Mouse (Mus musculus) bone marrow, adult 2 months (tissue): Measurements from ENCODE around the gene Dek.

Source experiments
- CTCF ChIP-seq: fragments of 200-500 bp; IDR thresholded peaks from 2 replicates; pipeline ENCODE4 v1.5.1; 2011; ENCODE audit warnings: low read length, control low read depth; ENCODE audit not compliant: control insufficient read depth, insufficient read depth
- POLR2A ChIP-seq: fragments of 200-500 bp; IDR thresholded peaks from 2 replicates; pipeline ENCODE4 v1.6.1; 2011; ENCODE audit warnings: low read depth, mild to moderate bottlenecking, control low read depth, low read length, borderline replicate concordance; ENCODE audit not compliant: control insufficient read depth

DNA sequence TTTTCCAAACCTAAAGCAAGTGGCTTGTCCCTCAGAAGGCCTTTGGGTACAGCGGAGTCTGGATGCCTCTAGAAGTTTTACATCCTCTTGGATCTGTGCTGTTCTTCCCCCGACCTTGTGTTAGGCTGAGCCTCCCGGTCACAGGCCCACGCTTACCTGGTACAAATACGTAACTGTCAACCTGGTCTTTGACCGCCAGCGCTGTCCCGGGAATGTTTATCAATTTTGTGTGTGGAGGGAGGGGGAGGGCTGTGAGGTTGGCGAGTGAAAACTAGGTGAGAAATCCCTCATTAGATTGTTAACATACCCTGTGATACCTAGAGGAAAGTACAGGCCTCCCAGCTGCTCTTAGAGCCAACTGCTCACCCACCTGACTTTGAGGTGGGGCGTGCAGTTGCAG lies 44.0 kb upstream of the Dek start:
- TF ChIP-seq CTCF (no peak), POLR2A (no peak)
